Mouse (Mus musculus): ENCODE data around the gene Ly9. TPM values are rescaled to one million over a fixed set of nuclear protein-coding genes. Genes with fewer than 3 reads are reported as not detected.

The Ly9 gene
- total RNA-seq (2014; rRNA removed) (0.63 TPM in 1 of 2 replicates, not detected in the other), polyA plus RNA-seq (2015; fragmentation: Nextera tagmentation; extraction: Ambion mirVana) (0.14 TPM in 1 of 2 replicates, not detected in the other)

DNA sequence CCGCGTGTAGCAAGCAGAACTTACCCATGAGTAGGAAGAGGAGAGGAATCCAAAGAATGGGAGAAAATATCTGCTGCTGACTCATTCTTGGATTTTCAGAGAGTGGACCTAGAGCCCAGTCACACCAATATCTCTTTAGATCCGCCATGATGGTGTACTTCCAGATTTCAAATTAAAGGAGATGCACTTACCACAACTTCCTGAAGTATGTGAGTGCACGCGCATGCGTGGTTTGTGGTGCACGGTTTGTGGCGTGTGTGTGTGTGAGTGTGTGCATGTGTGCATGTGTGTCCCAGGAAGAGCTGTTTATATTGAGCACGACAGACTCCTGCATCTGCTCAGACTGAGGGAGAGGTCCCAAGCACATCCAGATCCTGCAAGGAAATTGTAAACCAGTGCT lies at the start of gene Ly9:
Ly9 (minus strand) TSS at position 235 of the 400 bp plus-strand sequence.
- Histone ChIP-seq H3K9ac (replicated peaks; ENCODE audit: low read length) (no peak within 1 kb of the TSS), H3K4me3 (ENCODE audit: low read length) (no peak within 1 kb of the TSS), H3K27ac (no peak within 1 kb of the TSS), H3K4me1 (ENCODE audit: insufficient read depth, low read length) (no peaks in the 10 kb centered on the region), H3K36me3 (ENCODE audit: insufficient read depth, low read length) (no peaks in the 10 kb centered on the region), H3K27me3 (ENCODE audit: insufficient read depth, low read length) (no peaks in the 10 kb centered on the region), H3K9me3 (ENCODE audit: low read length) (no peaks in the 10 kb centered on the region), H3K4me2 (ENCODE audit: low read depth, low read length) (no peak within 1 kb of the TSS)
- DNase-seq (ENCODE audit: low spot score) (no peak), ATAC-seq (no peak)
- 92% methylated on average over 9 of the region's 9 CpGs for WGBS
- TF ChIP-seq CTCF (IDR thresholded peaks at IDR 0.05; ENCODE audit: low read depth), result no peak

DNA sequence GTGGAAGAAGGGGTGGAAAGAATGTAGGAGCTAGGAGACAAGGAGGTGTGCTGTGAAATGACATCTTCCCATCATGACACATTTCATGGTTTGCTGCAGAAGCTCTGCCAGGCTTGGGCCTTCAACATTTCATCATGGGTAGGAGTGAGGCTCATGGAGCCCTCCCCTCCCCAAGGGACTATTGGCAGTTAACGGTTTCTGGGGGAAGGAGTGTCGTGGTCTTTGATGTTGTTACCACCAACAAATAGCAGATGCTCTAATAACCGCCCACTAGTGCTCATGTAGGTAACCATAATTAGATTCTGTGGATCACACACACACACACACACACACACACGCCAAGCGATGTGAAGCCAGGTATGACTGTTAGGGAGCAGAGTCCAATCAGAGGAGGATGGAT lies 45.5 kb upstream of the Ly9 start, which contains the start of gene Slamf7:
Slamf7 (minus strand) TSS at position 302 of the 400 bp plus-strand sequence.
- Histone ChIP-seq H3K4me1 (ENCODE audit: insufficient read depth, low read length) (no peaks in the 10 kb centered on the region), H3K9ac (replicated peaks; ENCODE audit: low read length) (no peak within 1 kb of the TSS), H3K36me3 (ENCODE audit: insufficient read depth, low read length) (no peaks in the 10 kb centered on the region), H3K27me3 (ENCODE audit: insufficient read depth, low read length) (no peaks in the 10 kb centered on the region), H3K4me3 (ENCODE audit: low read length) (no peak within 1 kb of the TSS), H3K9me3 (ENCODE audit: low read length) (no peaks in the 10 kb centered on the region), H3K4me2 (ENCODE audit: low read depth, low read length) (no peak within 1 kb of the TSS), H3K27ac (no peak within 1 kb of the TSS)
- 93% methylated on average over 5 of the region's 5 CpGs for WGBS
- ATAC-seq (no peak), DNase-seq (ENCODE audit: low spot score) (no peak)
- TF ChIP-seq CTCF (IDR thresholded peaks at IDR 0.05; ENCODE audit: low read depth), result no peak

DNA sequence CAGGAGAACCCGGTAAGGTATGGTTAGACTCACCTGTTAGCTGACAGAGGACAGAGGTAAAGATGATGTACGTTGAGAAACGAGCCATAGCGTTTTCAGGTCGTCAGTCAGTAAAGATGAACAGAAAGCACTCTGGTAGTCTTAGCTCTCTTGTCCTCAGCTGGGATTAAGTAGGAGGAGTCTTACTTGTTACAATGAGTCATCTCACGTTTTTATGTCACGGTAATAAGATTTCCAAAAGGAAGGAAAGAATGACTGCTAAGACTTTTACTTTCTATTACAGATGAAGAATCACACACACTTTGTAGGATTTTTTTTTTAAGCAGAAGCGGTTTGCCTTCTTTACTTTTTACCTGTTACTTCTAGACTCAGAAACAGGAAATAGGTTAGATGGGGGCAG lies 41.6 kb upstream of the Ly9 start:
- TF ChIP-seq CTCF (IDR thresholded peaks at IDR 0.05; ENCODE audit: low read depth), result no peak
- no peaks in the 10 kb centered on the region for H3K9me3 ChIP-seq (ENCODE audit: low read length)
- no peak overlapping the region for H3K27ac ChIP-seq
- no peak overlapping the region for H3K4me3 ChIP-seq (ENCODE audit: low read length)
- DNase-seq (ENCODE audit: low spot score), result no peak
- no peaks in the 10 kb centered on the region for H3K27me3 ChIP-seq (ENCODE audit: insufficient read depth, low read length)
- H3K4me1 ChIP-seq (ENCODE audit: insufficient read depth, low read length), result no peaks in the 10 kb centered on the region
- 76% methylated on average over 8 of the region's 8 CpGs for WGBS
- H3K4me2 ChIP-seq (ENCODE audit: low read depth, low read length), result no peak overlapping the region
- H3K36me3 ChIP-seq (ENCODE audit: insufficient read depth, low read length), result no peaks in the 10 kb centered on the region
- no peak overlapping the region for H3K9ac ChIP-seq (replicated peaks; ENCODE audit: low read length)
- ATAC-seq, result no peak

DNA sequence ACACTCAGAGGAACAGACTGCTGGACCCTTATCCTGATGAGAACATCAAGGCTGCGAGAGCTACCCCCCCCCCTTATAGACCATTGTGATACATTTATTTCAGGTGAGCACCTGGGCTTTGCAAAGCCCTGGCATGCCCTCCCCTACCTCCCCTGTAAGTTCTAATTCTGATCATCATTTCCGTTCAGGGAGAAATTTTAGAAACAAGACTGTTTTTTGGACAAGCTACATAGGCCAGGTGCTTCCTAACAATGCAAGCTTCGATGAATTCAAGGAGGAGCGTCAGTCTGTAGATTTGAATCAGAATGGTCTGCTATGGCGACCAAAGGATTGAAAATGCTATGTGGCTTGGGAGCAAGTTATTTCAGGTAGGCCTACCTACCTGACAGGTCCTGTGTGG lies 40.5 kb upstream of the Ly9 start:
- no peak for TF ChIP-seq CTCF (IDR thresholded peaks at IDR 0.05; ENCODE audit: low read depth)
- no peak for DNase-seq (ENCODE audit: low spot score)
- Histone ChIP-seq H3K36me3 (ENCODE audit: insufficient read depth, low read length) (no peaks in the 10 kb centered on the region), H3K9me3 (ENCODE audit: low read length) (no peaks in the 10 kb centered on the region), H3K4me1 (ENCODE audit: insufficient read depth, low read length) (no peaks in the 10 kb centered on the region), H3K27ac (no peak overlapping the region), H3K4me2 (ENCODE audit: low read depth, low read length) (no peak overlapping the region), H3K9ac (replicated peaks; ENCODE audit: low read length) (no peak overlapping the region), H3K27me3 (ENCODE audit: insufficient read depth, low read length) (no peaks in the 10 kb centered on the region), H3K4me3 (ENCODE audit: low read length) (no peak overlapping the region)
- 90% methylated on average over 5 of the region's 5 CpGs for WGBS
- no peak for ATAC-seq

DNA sequence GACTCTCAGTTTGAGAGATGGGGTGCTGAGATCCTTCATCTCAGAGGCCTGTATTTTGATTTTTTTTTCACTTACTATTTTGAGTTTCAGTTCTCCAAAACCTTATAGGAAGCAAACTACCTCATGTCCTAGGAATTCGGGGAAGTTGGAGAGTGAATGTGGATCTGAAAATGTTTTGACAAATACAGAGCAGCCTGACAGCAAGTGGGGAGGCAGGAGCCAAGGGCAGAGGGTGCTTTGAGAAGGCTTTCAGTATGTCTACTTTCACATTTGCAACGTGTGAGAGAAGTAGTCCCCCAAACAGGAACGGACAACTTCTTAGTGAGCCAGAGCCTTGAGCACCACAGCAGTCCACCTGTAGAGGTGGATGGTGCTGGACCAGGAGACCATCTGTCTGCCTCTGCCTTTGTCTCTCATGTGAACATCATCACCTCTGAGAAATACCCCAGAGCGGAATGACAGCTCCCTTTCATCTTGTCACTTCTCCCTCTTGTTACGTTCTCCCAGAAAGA lies 39.3 kb upstream of the Ly9 start:
- no peaks in the 10 kb centered on the region for H3K9me3 ChIP-seq (ENCODE audit: low read length)
- no peak overlapping the region for H3K9ac ChIP-seq (replicated peaks; ENCODE audit: low read length)
- no peak for ATAC-seq
- DNase-seq (ENCODE audit: low spot score), result no peak
- H3K4me1 ChIP-seq (ENCODE audit: insufficient read depth, low read length), result no peaks in the 10 kb centered on the region
- H3K4me2 ChIP-seq (ENCODE audit: low read depth, low read length), result no peak overlapping the region
- 76% methylated on average over 5 of the region's 5 CpGs for WGBS
- no peak overlapping the region for H3K4me3 ChIP-seq (ENCODE audit: low read length)
- no peaks in the 10 kb centered on the region for H3K36me3 ChIP-seq (ENCODE audit: insufficient read depth, low read length)
- no peak for TF ChIP-seq CTCF (IDR thresholded peaks at IDR 0.05; ENCODE audit: low read depth)
- H3K27ac ChIP-seq, result no peak overlapping the region
- no peaks in the 10 kb centered on the region for H3K27me3 ChIP-seq (ENCODE audit: insufficient read depth, low read length)

DNA sequence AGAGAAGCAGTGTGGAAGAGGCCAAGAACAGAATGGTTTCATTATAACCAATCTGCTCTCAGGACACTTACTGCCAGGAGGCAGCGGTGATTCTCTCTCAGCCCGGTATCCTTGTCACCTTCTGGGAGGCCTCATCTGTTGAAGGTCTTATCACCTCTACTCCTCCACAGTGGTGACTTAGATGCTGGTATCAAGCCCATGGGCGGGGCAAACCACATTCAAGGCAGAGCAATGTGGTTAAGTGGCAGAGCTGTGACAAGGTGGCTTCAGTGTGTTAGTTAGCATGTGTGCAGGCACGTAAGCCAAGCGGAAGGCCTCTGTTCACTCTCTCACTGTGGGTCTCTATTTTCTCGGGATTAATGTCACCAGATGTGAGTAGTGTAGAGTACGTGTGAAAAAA lies 36.4 kb upstream of the Ly9 start:
- H3K4me1 ChIP-seq (ENCODE audit: insufficient read depth, low read length), result no peaks in the 10 kb centered on the region
- 86% methylated on average over 7 of the region's 7 CpGs for WGBS

DNA sequence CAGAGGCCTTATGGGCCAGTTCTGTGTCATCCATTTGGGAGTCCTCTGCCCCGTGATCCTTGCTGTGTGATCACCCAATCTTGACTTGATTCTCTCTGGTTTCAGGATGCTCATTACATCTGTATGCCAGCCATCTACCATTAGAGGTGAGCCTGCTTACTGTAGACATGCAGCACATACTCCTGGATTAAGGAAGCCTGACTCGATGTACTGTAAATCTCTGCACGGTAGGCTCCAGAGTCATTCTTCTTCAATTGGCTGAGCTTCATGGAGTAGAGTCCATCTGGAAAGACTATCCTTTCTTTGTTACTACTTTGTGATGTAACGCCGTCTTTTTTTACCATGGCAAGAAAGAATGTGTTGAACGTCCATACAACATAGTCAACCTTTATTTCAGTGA lies 33.6 kb upstream of the Ly9 start:
- 92% methylated on average over 6 of the region's 6 CpGs for WGBS
- H3K4me3 ChIP-seq (ENCODE audit: low read length), result no peak overlapping the region
- ATAC-seq, result no peak

More for the DNA sequence above, 36.4 kb upstream of the Ly9 start:
- H3K27ac ChIP-seq, result no peak overlapping the region
- no peak for TF ChIP-seq CTCF (IDR thresholded peaks at IDR 0.05; ENCODE audit: low read depth)
- no peaks in the 10 kb centered on the region for H3K27me3 ChIP-seq (ENCODE audit: insufficient read depth, low read length)
- no peak overlapping the region for H3K9ac ChIP-seq (replicated peaks; ENCODE audit: low read length)
- DNase-seq (ENCODE audit: low spot score) (no peak), ATAC-seq (no peak)
- no peaks in the 10 kb centered on the region for H3K36me3 ChIP-seq (ENCODE audit: insufficient read depth, low read length)
- H3K4me2 ChIP-seq (ENCODE audit: low read depth, low read length), result no peak overlapping the region
- no peak overlapping the region for H3K4me3 ChIP-seq (ENCODE audit: low read length)
- no peaks in the 10 kb centered on the region for H3K9me3 ChIP-seq (ENCODE audit: low read length)

More for the DNA sequence above, 33.6 kb upstream of the Ly9 start:
- no peaks in the 10 kb centered on the region for H3K27me3 ChIP-seq (ENCODE audit: insufficient read depth, low read length)
- no peaks in the 10 kb centered on the region for H3K4me1 ChIP-seq (ENCODE audit: insufficient read depth, low read length)
- no peaks in the 10 kb centered on the region for H3K36me3 ChIP-seq (ENCODE audit: insufficient read depth, low read length)
- DNase-seq (ENCODE audit: low spot score), result no peak
- no peak for TF ChIP-seq CTCF (IDR thresholded peaks at IDR 0.05; ENCODE audit: low read depth)
- H3K9me3 ChIP-seq (ENCODE audit: low read length), result no peaks in the 10 kb centered on the region
- no peak overlapping the region for H3K4me2 ChIP-seq (ENCODE audit: low read depth, low read length)
- no peak overlapping the region for H3K9ac ChIP-seq (replicated peaks; ENCODE audit: low read length)
- H3K27ac ChIP-seq, result no peak overlapping the region
